Mouse (Mus musculus) CH12.LX (cell line): ENCODE data around the gene Zgrf1. TPM values are rescaled to one million over a fixed set of nuclear protein-coding genes. Genes with fewer than 3 reads are reported as not detected.

ENCODE experiments used
- DNase-seq: peaks from one replicate; pipeline ENCODE4 v3.0.0-alpha.2; 2013; ENCODE audit errors: extremely low read depth
- H3K27ac ChIP-seq: 2 replicates; pipeline ENCODE4 v1.5.1; 2012; ENCODE audit warnings: low read depth, mild to moderate bottlenecking, control low read depth, moderate library complexity; ENCODE audit not compliant: insufficient read depth
- H3K27me3 ChIP-seq: replicated peaks from 2 replicates; pipeline ENCODE3; 2012; ENCODE audit warnings: inconsistent platforms
- H3K36me3 ChIP-seq, 2 experiments: replicated peaks in 1 of 2; 2 replicates each; pipeline versions ENCODE3 to v1.6.1; 2012; ENCODE audit warnings: inconsistent platforms in 1 of 2, low read length in 1 of 2, mild to moderate bottlenecking in 1 of 2, mixed read lengths in 1 of 2, moderate library complexity in 1 of 2; ENCODE audit not compliant: control insufficient read depth in 1 of 2, insufficient read depth in 1 of 2
- H3K4me1 ChIP-seq, 2 experiments: 2 replicates each; pipeline ENCODE4 v1.6.1; 2012; ENCODE audit warnings: inconsistent platforms in 1 of 2, moderate library complexity in 1 of 2; ENCODE audit not compliant: insufficient read depth in 2 of 2, control insufficient read depth in 1 of 2
- H3K4me2 ChIP-seq: 2 replicates; pipeline ENCODE4 v1.6.1; 2012; ENCODE audit warnings: low read depth, mild to moderate bottlenecking, control low read depth; ENCODE audit not compliant: poor library complexity, insufficient read depth, severe bottlenecking
- H3K4me3 ChIP-seq, 3 experiments: fragments of 150-350 bp in 1 of 3; sonication (generic) in 1 of 3; replicated peaks in 1 of 3; 2 replicates each; pipeline versions ENCODE3 to v1.5.1; 2011 to 2012; ENCODE audit warnings: low read depth in 2 of 3, low read length in 2 of 3, mild to moderate bottlenecking in 2 of 3, moderate library complexity in 2 of 3, control low read depth in 1 of 3, improper control_type of control experiment in 1 of 3, inconsistent platforms in 1 of 3, mixed read lengths in 1 of 3; ENCODE audit not compliant: poor library complexity in 1 of 3
- H3K79me2 ChIP-seq: replicated peaks from 2 replicates; pipeline ENCODE4 v1.6.1; 2012; ENCODE audit warnings: mild to moderate bottlenecking, moderate library complexity; ENCODE audit not compliant: control insufficient read depth, poor library complexity, insufficient read depth, severe bottlenecking; ENCODE audit errors: extremely low read depth
- H3K9ac ChIP-seq: 2 replicates; pipeline ENCODE4 v1.6.1; 2012; ENCODE audit warnings: low read depth, mild to moderate bottlenecking, control low read depth, moderate library complexity; ENCODE audit not compliant: insufficient read depth
- H3K9me3 ChIP-seq: replicated peaks from 2 replicates; pipeline ENCODE3; 2012; ENCODE audit warnings: low read length, inconsistent platforms, mixed read lengths
- BHLHE40 ChIP-seq: IDR thresholded peaks from 2 replicates; pipeline ENCODE4 v1.6.1; 2011; ENCODE audit warnings: mild to moderate bottlenecking, low read depth, low read length, improper control_type of control experiment
- CHD1 ChIP-seq: IDR thresholded peaks from 2 replicates; pipeline ENCODE4 v1.6.1; 2012; ENCODE audit warnings: low read depth, low read length, improper control_type of control experiment, inconsistent platforms
- CTCF ChIP-seq, 2 experiments: IDR thresholded peaks in 1 of 2; conservative IDR thresholded peaks in 1 of 2; 2 replicates each; pipeline ENCODE4 v1.5.1; 2011 to 2012; ENCODE audit warnings: low read depth in 2 of 2, low read length in 2 of 2, improper control_type of control experiment in 1 of 2, inconsistent platforms in 1 of 2, mild to moderate bottlenecking in 1 of 2, moderate library complexity in 1 of 2
- ELF1 ChIP-seq: IDR thresholded peaks from 2 replicates; pipeline ENCODE4 v1.6.1; 2014; ENCODE audit warnings: low read depth, mild to moderate bottlenecking, inconsistent platforms, low read length, improper control_type of control experiment
- EP300 ChIP-seq: IDR thresholded peaks from 2 replicates; pipeline ENCODE4 v1.6.1; 2011; ENCODE audit warnings: low read length, improper control_type of control experiment
- ETS1 ChIP-seq: conservative IDR thresholded peaks from 2 replicates; pipeline ENCODE4 v1.6.1; 2012; ENCODE audit warnings: low read depth, mild to moderate bottlenecking, inconsistent platforms, low read length, improper control_type of control experiment, moderate library complexity
- IRF4 ChIP-seq: IDR thresholded peaks from 2 replicates; pipeline ENCODE4 v1.6.1; 2014; ENCODE audit warnings: low read depth, mild to moderate bottlenecking, inconsistent platforms, low read length, improper control_type of control experiment
- JUND ChIP-seq: conservative IDR thresholded peaks from 2 replicates; pipeline ENCODE4 v1.6.1; 2011; ENCODE audit warnings: low read depth, low read length, improper control_type of control experiment
- KAT2A ChIP-seq: IDR thresholded peaks from 2 replicates; pipeline ENCODE4 v1.6.1; 2012; ENCODE audit warnings: low read length, improper control_type of control experiment, inconsistent platforms; ENCODE audit not compliant: insufficient replicate concordance
- MAX ChIP-seq: IDR thresholded peaks from 2 replicates; pipeline ENCODE4 v1.6.1; 2011; ENCODE audit warnings: low read length, improper control_type of control experiment
- MXI1 ChIP-seq: IDR thresholded peaks from 2 replicates; pipeline ENCODE4 v1.6.1; 2011; ENCODE audit warnings: mild to moderate bottlenecking, low read depth, low read length, improper control_type of control experiment
- MYC ChIP-seq: IDR thresholded peaks from 2 replicates; pipeline ENCODE4 v1.6.1; 2011; ENCODE audit warnings: low read depth, mild to moderate bottlenecking, improper control_type of control experiment, low read length
- NELFE ChIP-seq: IDR thresholded peaks from 2 replicates; pipeline ENCODE4 v1.6.1; 2011; ENCODE audit warnings: low read depth, low read length, improper control_type of control experiment
- NRF1 ChIP-seq: IDR thresholded peaks from 2 replicates; pipeline ENCODE4 v1.6.1; 2014; ENCODE audit warnings: low read depth, mild to moderate bottlenecking, inconsistent platforms, low read length, improper control_type of control experiment, moderate library complexity
- POLR2A ChIP-seq: IDR thresholded peaks from 2 replicates; pipeline ENCODE4 v1.6.1; 2011; ENCODE audit warnings: low read depth, mild to moderate bottlenecking, improper control_type of control experiment, low read length
- POLR2AphosphoS2 ChIP-seq: IDR thresholded peaks from 2 replicates; pipeline ENCODE4 v1.6.1; 2011; ENCODE audit warnings: low read depth, low read length, improper control_type of control experiment
- RAD21 ChIP-seq: IDR thresholded peaks from 2 replicates; pipeline ENCODE4 v1.6.1; 2011; ENCODE audit warnings: low read depth, mild to moderate bottlenecking, low read length, improper control_type of control experiment, moderate library complexity
- RCOR1 ChIP-seq: conservative IDR thresholded peaks from 2 replicates; pipeline ENCODE4 v1.6.1; 2012; ENCODE audit warnings: low read depth, mild to moderate bottlenecking, inconsistent platforms, low read length, improper control_type of control experiment
- SIN3A ChIP-seq: IDR thresholded peaks from 2 replicates; pipeline ENCODE4 v1.6.1; 2012; ENCODE audit warnings: low read length, improper control_type of control experiment, inconsistent platforms
- SMC3 ChIP-seq: IDR thresholded peaks from 2 replicates; pipeline ENCODE4 v1.6.1; 2011; ENCODE audit warnings: low read depth, low read length, improper control_type of control experiment
- TBP ChIP-seq: conservative IDR thresholded peaks from 2 replicates; pipeline ENCODE4 v1.6.1; 2011; ENCODE audit warnings: low read depth, low read length, improper control_type of control experiment
- UBTF ChIP-seq: IDR thresholded peaks from 2 replicates; pipeline ENCODE4 v1.6.1; 2012; ENCODE audit warnings: low read depth, mild to moderate bottlenecking, inconsistent platforms, low read length, improper control_type of control experiment, moderate library complexity
- USF2 ChIP-seq: conservative IDR thresholded peaks from 2 replicates; pipeline ENCODE4 v1.6.1; 2011; ENCODE audit warnings: low read depth, low read length, improper control_type of control experiment
- ZC3H11A ChIP-seq: IDR thresholded peaks from 2 replicates; pipeline ENCODE4 v1.6.1; 2012; ENCODE audit warnings: low read depth, mild to moderate bottlenecking, inconsistent platforms, low read length, improper control_type of control experiment
- ZKSCAN1 ChIP-seq: IDR thresholded peaks from 2 replicates; pipeline ENCODE4 v1.6.1; 2012; ENCODE audit warnings: low read depth, inconsistent platforms, low read length, improper control_type of control experiment, borderline replicate concordance
- ZNF384 ChIP-seq: IDR thresholded peaks from 2 replicates; pipeline ENCODE4 v1.6.1; 2012; ENCODE audit warnings: low read depth, low read length, improper control_type of control experiment, inconsistent platforms
- dilution Hi-C: fragments of 300-500 bp; cut with MboI; formaldehyde crosslinking; loops from 2 replicates; pipeline ENCODE4 v1.14.3; 2020; ENCODE audit warnings: low sequenced_read_pairs; ENCODE audit not compliant: extremely low pct_unique_long_range_greater_than_20kb, extremely low pct_ligation_motif_present
- in situ Hi-C: fragments of 300-500 bp; cut with MboI; formaldehyde crosslinking; loops from 3 replicates; pipeline ENCODE4 v1.14.3; 2019; ENCODE audit warnings: low sequenced_read_pairs, low pct_ligation_motif_present, low pct_unique_long_range_greater_than_20kb, mixed read lengths
- polyA plus RNA-seq: library from polyadenylated mRNA; unstranded; fragments of >175 nt; gene quantifications from 2 replicates; pipeline ENCODE4 v1.2.1, GENCODE M21; 2012; ENCODE audit warnings: low read depth; ENCODE audit not compliant: insufficient read length
- total RNA-seq, 2 experiments: library from RNA; depleted of rRNA; stranded (reverse); fragments of 300-350 nt in 1 of 2; fragments of >200 nt in 1 of 2; gene quantifications; 2 replicates each; pipeline ENCODE4 v1.2.3; 2012 to 2014

Gene Zgrf1
- total and polyA plus RNA-seq, 3 experiments: 7.0 to 10.2 (median 10.1) TPM

DNA sequence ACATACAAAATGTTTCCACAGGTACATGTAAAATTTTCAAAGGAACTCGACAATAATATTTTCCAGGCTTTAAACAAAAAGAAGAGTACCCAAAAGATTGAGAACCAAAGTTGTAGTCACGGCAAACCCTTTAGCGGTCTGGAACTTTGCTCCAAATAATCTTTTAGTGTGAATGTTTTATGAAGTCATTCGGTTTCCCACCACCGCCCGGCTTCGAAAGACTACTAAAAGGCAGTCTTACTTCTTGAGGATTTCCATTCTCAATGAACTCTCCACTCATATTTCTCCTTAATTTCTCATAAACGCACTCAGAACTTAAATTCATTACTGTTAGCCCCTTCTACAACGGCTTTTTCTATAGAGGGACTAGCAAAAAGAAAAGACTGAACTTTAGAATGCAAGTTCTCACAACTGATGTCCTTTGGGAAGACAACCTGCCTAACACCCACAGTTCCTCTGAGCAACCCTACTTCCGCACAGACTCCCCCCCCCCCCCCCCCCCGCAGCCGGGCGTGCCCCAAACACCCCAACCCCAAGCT lies 786 bp upstream of the Zgrf1 start (continued):
- no peak for TF ChIP-seq MXI1
- TF ChIP-seq CTCF (conservative IDR thresholded peaks at IDR 0.05 in 1 of 2, IDR thresholded peaks at IDR 0.05 in 1 of 2; ENCODE audit: low read depth in 2 of 2, low read length in 2 of 2): no peak
- no peak for TF ChIP-seq MAX
- TF ChIP-seq ZNF384: no peak
- TF ChIP-seq NELFE: peak; percentile 71
- TF ChIP-seq RCOR1: no peak
- no peak for TF ChIP-seq CHD1
- TF ChIP-seq USF2: no peak
- no peak for TF ChIP-seq BHLHE40

DNA sequence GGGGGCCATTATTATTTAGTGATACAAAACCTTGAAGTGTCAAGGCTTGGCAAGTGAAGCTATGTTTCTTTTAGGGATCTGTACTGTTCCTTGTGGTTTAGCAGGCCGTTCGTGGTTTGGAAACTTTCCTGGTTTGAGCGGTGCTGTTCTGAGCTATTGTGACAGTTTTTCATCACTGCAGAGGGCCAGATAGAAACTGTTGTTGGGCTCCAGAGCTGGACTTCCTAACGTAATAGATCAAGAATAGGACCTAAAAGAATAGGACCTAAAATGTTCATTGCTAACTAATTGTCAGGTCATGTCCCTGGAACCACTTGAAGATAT lies 393 bp downstream of the Zgrf1 start:
- peak overlapping the region; percentile 49 to 90 (median 77) for H3K4me3 ChIP-seq
- peaks cover 0 to 16% of the 10 kb centered on the region in 2 experiments; a peak in 2 of 4 replicates for H3K4me1 ChIP-seq
- H3K4me2 ChIP-seq: peak overlapping the region; percentile 98
- peaks cover 15 to 20% of the 10 kb centered on the region in 2 experiments for H3K36me3 ChIP-seq
- no peak overlapping the region for H3K27ac ChIP-seq
- H3K27me3 ChIP-seq: no peaks in the 10 kb centered on the region
- dilution Hi-C loops (no loop called here), in situ Hi-C loops (loop anchor here (5.0 kb wide), 1 partner anchor 101 kb away; no protein-coding TSS in a partner anchor)
- no peak for DNase-seq
- peaks cover 22% of the 10 kb centered on the region for H3K79me2 ChIP-seq
- H3K9ac ChIP-seq: peak overlapping the region; percentile 31
- TF ChIP-seq POLR2A (no peak), UBTF (no peak), ETS1 (no peak), MYC (no peak), POLR2AphosphoS2 (no peak), CHD1 (no peak), MXI1 (no peak), SMC3 (no peak), KAT2A (no peak), BHLHE40 (no peak), TBP (no peak), RCOR1 (no peak), EP300 (no peak), NRF1 (no peak), MAX (no peak), ELF1 (no peak), USF2 (no peak)
- H3K9me3 ChIP-seq: no peaks in the 10 kb centered on the region

DNA sequence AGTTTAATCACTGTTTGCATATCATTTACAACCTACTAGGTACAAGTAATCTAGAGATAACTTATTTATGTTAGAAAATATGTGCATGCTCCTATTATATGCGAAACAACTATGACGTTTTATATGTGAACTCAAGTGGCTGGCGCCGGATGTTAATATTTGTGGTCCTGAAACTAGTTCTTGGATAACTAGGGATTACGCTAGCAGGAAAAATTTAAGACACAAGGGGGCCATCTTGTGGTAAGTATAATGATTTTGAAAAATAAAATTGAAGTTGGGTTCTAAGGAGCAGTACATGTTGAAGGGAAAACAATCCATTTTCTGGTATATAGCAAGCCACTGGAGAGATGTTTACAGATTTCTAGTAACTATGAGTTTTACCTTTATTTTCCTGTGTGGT lies 1.4 kb downstream of the Zgrf1 start:
- peak overlapping the region; percentile 31; the same call in 1 of the 2 replicates for H3K9ac ChIP-seq
- dilution Hi-C loops (no loop called here), in situ Hi-C loops (loop anchor here (5.0 kb wide), 1 partner anchor 102 kb away; no protein-coding TSS in a partner anchor)
- H3K4me2 ChIP-seq: peak overlapping the region; percentile 62; the same call in 1 of the 2 replicates
- TF ChIP-seq ELF1: no peak
- TF ChIP-seq SMC3: peak; percentile 29
- no peak for TF ChIP-seq MXI1
- no peak for TF ChIP-seq IRF4
- no peak for TF ChIP-seq TBP
- peak; percentile 50 for TF ChIP-seq RAD21
- no peak for TF ChIP-seq MAX
- no peak for TF ChIP-seq ZC3H11A
- peak in 1 of 2 experiments; percentile 61; a peak in 2 of 4 replicates for TF ChIP-seq CTCF (conservative IDR thresholded peaks at IDR 0.05 in 1 of 2, IDR thresholded peaks at IDR 0.05 in 1 of 2; ENCODE audit: low read depth in 2 of 2, low read length in 2 of 2)
- no peak for TF ChIP-seq JUND
- TF ChIP-seq SIN3A: 0 out of 2 replicates have a peak, but pooled peaks have one; percentile 42
- no peak for TF ChIP-seq ZKSCAN1
- H3K27ac ChIP-seq: no peak overlapping the region
- peaks cover 0 to 16% of the 10 kb centered on the region in 2 experiments; a peak in 2 of 4 replicates for H3K4me1 ChIP-seq
- H3K27me3 ChIP-seq: no peaks in the 10 kb centered on the region
- peak; percentile 21 for DNase-seq
- H3K9me3 ChIP-seq: no peaks in the 10 kb centered on the region
- H3K4me3 ChIP-seq: peak overlapping the region; percentile 31 to 90 (median 42)
- peaks cover 22% of the 10 kb centered on the region for H3K79me2 ChIP-seq
- H3K36me3 ChIP-seq: peaks cover 15 to 27% of the 10 kb centered on the region in 2 experiments
